Mouse (Mus musculus): ENCODE measurements around the gene Cgref1.

DNA sequence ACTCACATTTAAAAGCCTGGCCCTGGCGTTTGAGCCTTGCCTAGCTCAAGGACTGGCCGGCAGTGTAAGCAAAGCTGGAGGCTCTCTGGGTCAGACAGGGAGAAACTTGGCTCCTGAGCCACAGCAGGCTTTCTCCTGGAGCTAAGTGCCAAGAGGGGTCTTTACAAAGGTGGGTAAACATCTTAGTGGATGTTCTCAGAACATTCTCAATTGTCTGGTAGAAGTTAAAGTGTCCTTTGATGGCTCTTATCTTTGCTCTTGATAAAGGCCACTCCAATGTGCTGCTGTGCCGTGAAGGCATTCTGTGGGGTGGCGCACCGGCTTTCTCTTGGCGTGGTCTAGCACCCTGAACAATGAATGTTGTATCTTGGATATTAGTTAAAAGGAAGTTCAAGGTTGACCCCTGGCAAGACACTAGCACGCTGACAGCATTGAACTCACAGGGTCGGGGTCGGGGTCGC is 22.8 kb downstream of the Cgref1 start:
- no peak for TF ChIP-seq POLR2A (IDR thresholded peaks at IDR 0.05; ENCODE audit: extremely low read depth, insufficient read depth, low read length)
- TF ChIP-seq CTCF (IDR thresholded peaks at IDR 0.05; ENCODE audit: extremely low read depth, insufficient read depth, low read length): no peak
